In the genomic region with DNA sequence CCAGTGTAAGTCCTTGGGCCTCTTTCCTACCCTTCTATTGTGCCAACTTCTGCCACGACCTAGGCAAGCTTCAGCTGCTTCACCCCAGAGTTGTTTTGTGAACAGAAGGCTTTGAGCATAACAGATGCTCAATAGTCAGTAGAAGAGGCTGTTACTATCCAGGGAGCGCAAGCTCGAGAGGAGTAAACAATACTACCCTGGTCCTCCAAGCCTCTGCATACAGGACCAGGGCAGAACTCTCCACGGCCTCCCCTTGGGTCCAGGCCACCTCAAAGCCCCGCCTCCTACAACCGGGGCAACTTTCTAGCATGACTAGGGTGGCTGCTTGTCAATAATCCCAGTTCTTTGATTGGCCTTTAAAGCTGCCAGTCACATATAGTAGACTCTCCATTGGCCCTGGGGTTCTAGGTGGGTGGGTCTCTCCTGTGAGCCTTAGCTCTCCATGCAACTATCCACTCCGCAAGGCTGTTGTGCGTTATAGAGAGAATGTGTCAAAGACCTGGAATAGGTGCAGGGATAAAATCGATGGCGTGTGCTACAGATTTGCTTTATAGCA, we compare ENCODE assay signal across 17 mouse cellular contexts.
A peak's percentile ranks its signal among the peaks of the same experiment; 100 is the strongest.
DNase-seq lines count a peak whose midpoint lies in the region; ATAC-seq lines count a peak whose summit lies in the region.
"Had no signal": no experiment of that assay in that cellular context is flagged by ENCODE, and none has a peak within 500 bp of the region (broad histone marks: within the 10 kb centered on the region; RNA-seq: fewer than 3 reads in every experiment).

No protein-coding gene starts in this region.

- no peaks in the 10 kb centered on the region for H3K27me3 ChIP-seq in forebrain, embryonic 13.5 days
- no peaks in the 10 kb centered on the region for H3K27me3 ChIP-seq in forebrain, embryonic 11.5 days (ENCODE audit: control insufficient read depth, insufficient read depth, low read length)
- no peaks in the 10 kb centered on the region; the same call in 1 of the 2 replicates for H3K27me3 ChIP-seq in liver, embryonic 12.5 days (replicated peaks)
- H3K27me3 ChIP-seq: neural tube, embryonic 15.5 days had no signal

- WGBS in forebrain, embryonic 13.5 days, result 67% methylated on average over 10 of the region's 10 CpGs
- 68% methylated on average over 10 of the region's 10 CpGs for WGBS in forebrain, embryonic 11.5 days
- WGBS in liver, embryonic 12.5 days (ENCODE audit: insufficient replicate concordance), result 51% methylated on average over 10 of the region's 10 CpGs

- no peak overlapping the region for H3K4me3 ChIP-seq in forebrain, embryonic 13.5 days
- H3K4me3 ChIP-seq in forebrain, embryonic 11.5 days (ENCODE audit: low read depth, low read length), result no peak overlapping the region
- no peak overlapping the region for H3K4me3 ChIP-seq in liver, embryonic 12.5 days
- H3K4me3 ChIP-seq: heart, embryonic 10.5 days; left cerebral cortex, adult 2 months; limb, embryonic 13.5 days; neural tube, embryonic 15.5 days had no signal

- no peak overlapping the region for H3K4me2 ChIP-seq in forebrain, embryonic 13.5 days
- no peak overlapping the region for H3K4me2 ChIP-seq in forebrain, embryonic 11.5 days (ENCODE audit: low read depth, low read length, severe bottlenecking)
- H3K4me2 ChIP-seq in liver, embryonic 12.5 days, result no peak overlapping the region
- H3K4me2 ChIP-seq: limb, embryonic 13.5 days; neural tube, embryonic 15.5 days had no signal

- H3K4me1 ChIP-seq in forebrain, embryonic 13.5 days, result peaks cover 16% of the 10 kb centered on the region
- H3K4me1 ChIP-seq in forebrain, embryonic 11.5 days (replicated peaks; ENCODE audit: control insufficient read depth, insufficient read depth, low read length), result no peaks in the 10 kb centered on the region
- no peaks in the 10 kb centered on the region for H3K4me1 ChIP-seq in liver, embryonic 12.5 days
- H3K4me1 ChIP-seq: limb, embryonic 13.5 days had no signal

- no peaks in the 10 kb centered on the region for H3K36me3 ChIP-seq in forebrain, embryonic 13.5 days (ENCODE audit: poor library complexity, severe bottlenecking)
- no peaks in the 10 kb centered on the region for H3K36me3 ChIP-seq in forebrain, embryonic 11.5 days (ENCODE audit: control insufficient read depth, insufficient read depth, low read length)
- no peaks in the 10 kb centered on the region for H3K36me3 ChIP-seq in liver, embryonic 12.5 days
- H3K36me3 ChIP-seq: heart, embryonic 10.5 days; limb, embryonic 13.5 days; neural tube, embryonic 15.5 days had no signal

- peak overlapping the region; percentile 0; the same call in 1 of the 2 replicates for H3K27ac ChIP-seq in forebrain, embryonic 13.5 days
- H3K27ac ChIP-seq in forebrain, embryonic 11.5 days (ENCODE audit: low read depth, low read length), result no peak overlapping the region
- H3K27ac ChIP-seq in liver, embryonic 12.5 days, result no peak overlapping the region
- H3K27ac ChIP-seq: heart, embryonic 10.5 days; left cerebral cortex, adult 2 months; limb, embryonic 13.5 days; neural tube, embryonic 15.5 days had no signal

- peaks cover 7% of the 10 kb centered on the region for H3K9me3 ChIP-seq in forebrain, embryonic 13.5 days (replicated peaks)
- peaks cover 3% of the 10 kb centered on the region; the same call in 1 of the 2 replicates for H3K9me3 ChIP-seq in forebrain, embryonic 11.5 days (ENCODE audit: control insufficient read depth, low read length)
- H3K9me3 ChIP-seq in liver, embryonic 12.5 days (replicated peaks), result 0 out of 2 replicates have a peak, but pooled peaks cover 11% of the 10 kb centered on the region
- H3K9me3 ChIP-seq: neural tube, embryonic 15.5 days had no signal

- no peak for DNase-seq in forebrain, embryonic 11.5 days (ENCODE audit: low spot score)
- no peak for DNase-seq in liver
- peak; percentile 53 for DNase-seq in brain, adult 2 months (ENCODE audit: low read depth, low spot score)
- DNase-seq in retina, embryonic 14.5 days (ENCODE audit: low spot score), result peak; percentile 76
- no peak for DNase-seq in heart, adult 18-20 months
- DNase-seq: cerebellum, adult 2 months; gastrocnemius, postnatal 14 days; kidney, postnatal 14 days; lung, postnatal 14 days had no signal

- peak; percentile 45; the same call in 1 of the 2 replicates for ATAC-seq in forebrain, embryonic 13.5 days
- no peak for ATAC-seq in forebrain, embryonic 11.5 days (replicated peaks; ENCODE audit: low FRiP score)
- ATAC-seq in liver, embryonic 12.5 days, result peak; percentile 37
- no peak for ATAC-seq in activated CD4-positive, CD25-positive, alpha-beta regulatory T cell, adult 4 months
- ATAC-seq: intestine, postnatal 0 days had no signal

- no peak overlapping the region for H3K9ac ChIP-seq in forebrain, embryonic 13.5 days
- no peak overlapping the region for H3K9ac ChIP-seq in forebrain, embryonic 11.5 days (ENCODE audit: low read length)
- no peak overlapping the region for H3K9ac ChIP-seq in liver, embryonic 12.5 days
- H3K9ac ChIP-seq: limb, embryonic 13.5 days; neural tube, embryonic 15.5 days had no signal

Comparison
In these comparisons a context has a peak if more than half of its experiments do, and no peak if none do; other contexts are left out.
1. ATAC-seq: peak in forebrain, embryonic 13.5 days (single experiment) and liver, embryonic 12.5 days (single experiment); none in forebrain, embryonic 11.5 days (single experiment) and activated CD4-positive, CD25-positive, alpha-beta regulatory T cell, adult 4 months (single experiment).
2. DNase-seq: peak in brain, adult 2 months (single experiment) and retina, embryonic 14.5 days (single experiment); none in forebrain, embryonic 11.5 days (single experiment), liver (single experiment) and heart, adult 18-20 months (0 of 2).